Mouse (Mus musculus) right cerebral cortex, adult 2 months (tissue): ENCODE data around the gene Akap2.

ENCODE experiments used
- DNase-seq, 2 experiments: peaks; one replicate each; pipeline ENCODE4 v3.0.0; 2021 to 2022; ENCODE audit warnings: low spot score in 2 of 2

The Akap2 gene

DNA sequence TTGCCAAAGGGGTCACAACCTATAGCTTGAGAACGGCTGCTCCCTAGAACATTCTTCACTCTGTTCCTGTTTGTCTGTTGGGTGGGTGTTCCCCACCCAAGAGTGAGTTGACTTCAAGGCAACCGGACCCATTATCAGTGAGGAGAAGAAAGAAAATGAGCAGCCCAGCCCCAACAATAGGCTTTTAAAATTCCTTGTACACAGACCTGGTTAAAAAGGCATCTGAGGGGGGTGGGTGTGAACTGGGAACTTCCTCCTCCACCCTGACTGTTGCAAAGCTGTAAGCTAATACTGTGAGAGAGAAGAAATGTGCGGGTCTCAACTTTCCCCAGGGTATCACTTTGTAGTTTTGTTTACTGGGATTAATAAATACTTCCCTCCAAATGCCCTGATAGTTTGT lies 77.1 kb downstream of the Akap2 start:
- DNase-seq = no peak

DNA sequence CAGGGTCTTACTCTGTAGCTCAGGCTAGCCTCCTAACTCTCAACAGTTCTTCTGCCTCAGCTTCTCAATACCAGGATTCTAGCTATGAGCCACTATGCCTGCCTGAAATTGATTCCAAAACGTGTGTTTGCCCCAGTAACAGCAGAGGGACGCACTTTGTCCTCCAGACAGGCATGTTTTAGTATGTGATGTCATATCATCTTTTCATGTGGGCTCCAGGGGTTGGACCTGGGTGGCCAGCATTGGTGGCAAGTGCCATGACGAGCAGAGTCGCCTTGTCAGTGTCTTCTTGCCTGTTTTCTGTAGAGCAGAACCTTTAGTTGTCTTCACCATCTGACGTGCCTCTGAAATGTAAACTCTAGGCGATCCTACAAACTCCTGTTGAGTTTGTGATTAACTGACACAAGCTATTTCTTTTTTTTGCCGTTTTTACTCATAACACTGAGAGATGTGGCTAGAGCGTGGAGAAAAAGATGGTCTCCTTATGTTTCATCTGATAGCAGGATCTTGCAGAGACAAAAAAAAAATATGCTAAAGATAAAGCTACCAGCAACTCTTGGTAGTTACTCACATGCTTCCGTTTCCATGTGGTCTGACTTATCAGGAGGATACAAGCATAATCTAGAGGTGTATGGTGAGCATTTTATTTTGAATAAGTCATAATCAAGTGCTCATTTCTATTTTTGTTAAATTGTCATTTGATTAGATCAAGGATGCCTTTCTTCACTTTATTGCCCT lies 80.3 kb downstream of the Akap2 start:
- DNase-seq = no peak

GRCm38 (mm10) chr4:57798286-57799018 lies 81.0 kb downstream of the Akap2 start:
- no peak for DNase-seq

GRCm38 (mm10) chr4:57799297-57799696 lies 81.8 kb downstream of the Akap2 start:
- no peak for DNase-seq

DNA sequence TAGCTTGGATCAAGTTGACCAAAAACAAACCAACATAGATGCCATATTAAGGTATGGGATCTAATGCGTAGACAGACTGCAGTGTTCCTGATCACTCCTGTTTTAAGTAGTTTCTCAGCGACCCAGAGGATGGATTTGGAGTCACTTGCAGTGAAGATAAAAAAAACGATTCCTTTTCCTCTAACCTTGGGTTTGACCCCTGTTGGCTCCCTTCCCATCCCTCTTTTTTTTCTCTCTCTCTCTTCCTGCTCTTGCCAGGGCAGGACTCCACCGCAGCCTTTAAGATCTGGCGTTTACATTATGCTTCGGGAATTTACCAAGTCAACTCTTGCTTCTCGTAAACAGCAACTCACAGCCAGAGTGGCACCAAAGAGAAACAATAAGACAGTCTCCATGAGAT lies 83.8 kb downstream of the Akap2 start:
- no peak for DNase-seq

- DNase-seq = no peak
These were observed 84.5 kb downstream of the Akap2 start for GRCm38 (mm10) chr4:57801986-57802385.

DNA sequence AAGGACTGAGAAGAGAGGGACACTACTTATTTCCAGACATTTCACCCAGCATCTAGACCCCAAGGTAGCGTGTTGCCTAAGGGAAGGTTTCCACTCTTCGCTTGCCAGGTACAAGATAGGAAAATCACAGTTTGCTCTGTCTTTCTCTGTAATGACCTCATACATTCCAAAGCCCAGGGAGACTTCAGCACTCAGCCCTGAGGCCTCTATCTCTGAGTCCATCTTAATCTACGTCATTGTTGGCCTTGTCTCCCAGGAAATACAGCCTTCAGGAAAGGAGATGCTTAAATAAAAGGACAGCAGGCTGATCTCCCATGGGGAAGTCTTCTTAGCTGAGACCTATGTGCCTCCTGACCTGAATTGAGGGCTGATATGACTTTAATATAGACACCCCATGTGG lies 85.0 kb downstream of the Akap2 start:
- no peak for DNase-seq

DNA sequence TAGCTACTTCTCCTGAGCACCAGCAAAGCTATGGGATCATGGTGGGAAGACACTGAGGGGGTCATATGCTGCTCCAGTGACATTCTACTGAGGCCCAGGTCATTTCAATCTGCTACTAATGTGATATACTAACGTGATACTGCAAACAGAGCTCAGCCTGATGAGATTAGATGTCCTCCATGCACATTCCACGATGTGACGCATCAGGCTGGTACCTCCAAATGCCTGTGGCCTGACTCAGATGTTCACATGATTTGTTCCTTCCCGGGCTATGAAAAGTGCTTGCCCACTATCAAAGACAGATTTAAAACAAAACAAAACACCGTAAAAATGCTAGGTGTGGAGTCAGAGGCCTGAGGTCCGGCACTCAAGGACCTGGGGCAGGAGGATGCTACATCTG lies 87.4 kb downstream of the Akap2 start:
- no peak for DNase-seq

- no peak for DNase-seq
These were observed 92.0 kb downstream of the Akap2 start for GRCm38 (mm10) chr4:57809449-57809848.

DNA sequence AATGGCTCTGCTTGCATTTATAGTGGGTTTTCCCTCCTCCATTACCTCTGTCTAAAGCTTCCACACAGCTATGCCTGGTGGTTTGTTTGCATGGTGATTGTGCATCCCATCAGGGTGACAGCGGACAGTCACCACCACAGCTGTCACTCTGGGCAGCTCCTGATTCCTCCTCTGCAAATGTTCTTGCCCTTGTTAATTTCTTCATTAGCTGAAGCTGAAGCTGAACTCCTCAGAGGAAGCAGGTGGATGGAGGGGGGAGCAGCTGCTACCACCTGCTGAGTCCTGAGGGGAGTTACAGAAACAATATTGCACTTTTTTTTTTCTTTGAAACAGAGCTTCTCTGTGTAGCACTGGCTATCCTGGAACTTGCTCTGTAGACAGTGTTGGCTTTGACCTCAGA lies 94.6 kb downstream of the Akap2 start:
- DNase-seq = no peak

GRCm38 (mm10) chr4:57812916-57813575 lies 95.6 kb downstream of the Akap2 start:
- DNase-seq = no peak

GRCm38 (mm10) chr4:57813576-57813945 lies 96.1 kb downstream of the Akap2 start:
- DNase-seq = no peak

- no peak for DNase-seq
These were observed 97.9 kb downstream of the Akap2 start for GRCm38 (mm10) chr4:57815355-57815754.

GRCm38 (mm10) chr4:57816146-57816545 lies 98.7 kb downstream of the Akap2 start:
- DNase-seq = no peak

DNA sequence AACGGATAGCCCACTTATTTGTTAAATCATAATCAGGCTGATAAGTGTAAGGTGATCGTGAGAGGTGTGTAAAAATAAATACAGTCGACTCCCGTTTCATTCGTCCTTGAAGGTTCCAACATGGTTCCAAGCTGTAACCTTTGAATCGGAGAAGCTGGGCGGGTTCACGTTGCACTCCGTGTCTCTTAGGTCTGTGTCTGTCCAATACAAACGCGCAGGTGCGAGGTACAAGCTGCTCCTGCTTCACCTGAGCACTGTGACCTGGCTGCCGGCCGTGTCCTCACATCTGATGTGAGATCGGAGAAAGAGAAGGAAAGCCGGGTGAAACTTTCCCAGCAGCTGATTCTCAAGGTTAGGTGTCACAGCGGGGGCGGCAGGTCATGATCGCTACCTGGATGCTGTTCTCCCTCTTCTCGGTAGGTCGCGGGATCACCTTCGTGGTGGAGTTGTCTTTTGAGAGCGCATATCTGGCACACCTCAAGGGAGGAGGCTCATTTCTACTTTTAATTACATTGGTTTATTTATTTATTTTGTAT lies 103.5 kb downstream of the Akap2 start:
- DNase-seq = no peak

DNA sequence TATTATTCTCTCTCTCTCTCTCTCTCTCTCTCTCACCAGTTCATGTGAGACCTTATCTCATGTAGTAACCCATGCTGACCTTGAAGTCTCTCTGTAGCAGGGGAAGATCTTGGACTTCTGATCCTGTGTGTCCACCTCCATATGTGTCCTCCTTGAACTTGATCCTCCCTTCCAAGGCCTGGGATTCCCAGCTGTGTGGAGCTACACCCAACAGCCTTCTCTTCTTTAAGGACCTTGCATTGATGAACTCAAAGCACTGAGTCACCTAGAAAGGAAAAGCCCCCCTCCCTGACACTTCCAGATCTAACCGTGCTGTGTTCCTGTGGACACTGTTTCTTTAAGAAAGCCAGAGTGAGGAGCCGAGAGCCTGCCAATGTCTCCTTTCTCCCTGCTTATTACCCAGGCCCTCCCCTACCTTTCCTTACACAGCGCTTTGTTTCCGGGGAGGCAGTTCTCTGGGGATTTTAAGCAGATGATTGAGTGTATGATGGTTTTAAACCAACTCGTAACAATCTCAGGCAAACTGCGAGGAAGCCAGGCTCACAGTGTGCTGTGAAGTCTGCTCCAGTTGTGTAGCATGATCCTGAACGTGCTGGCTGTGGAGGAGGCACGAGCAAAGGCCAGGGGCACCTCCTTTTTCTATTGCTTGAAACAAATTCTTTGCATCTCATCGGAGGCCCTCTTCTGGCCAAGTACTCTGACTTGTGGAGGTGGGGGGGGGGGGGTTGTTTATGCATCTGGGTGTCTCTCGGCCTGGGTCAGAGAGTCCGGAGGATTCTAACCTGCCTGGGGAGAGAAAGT lies 104.3 kb downstream of the Akap2 start:
- peak; percentile 26 to 36 for DNase-seq

DNA sequence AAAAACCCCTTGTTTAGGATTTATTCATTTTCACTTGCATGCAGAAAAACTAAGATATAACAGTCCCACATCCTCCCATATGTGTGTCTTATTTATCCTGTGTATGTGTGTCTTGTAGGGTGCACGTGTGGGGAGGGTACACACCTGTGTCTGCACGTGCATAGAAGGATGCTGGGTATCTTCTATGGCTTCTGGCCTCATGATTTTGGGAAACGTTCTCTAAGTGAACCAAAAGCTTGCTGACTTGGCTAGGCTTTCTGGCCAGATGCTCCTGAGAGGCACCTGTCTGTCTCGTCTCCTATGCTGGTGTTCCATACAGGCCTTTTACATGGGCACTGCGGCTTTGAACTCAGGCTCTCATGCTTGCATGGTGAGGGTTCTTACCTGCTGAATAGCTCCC lies 105.2 kb downstream of the Akap2 start:
- DNase-seq = no peak

DNA sequence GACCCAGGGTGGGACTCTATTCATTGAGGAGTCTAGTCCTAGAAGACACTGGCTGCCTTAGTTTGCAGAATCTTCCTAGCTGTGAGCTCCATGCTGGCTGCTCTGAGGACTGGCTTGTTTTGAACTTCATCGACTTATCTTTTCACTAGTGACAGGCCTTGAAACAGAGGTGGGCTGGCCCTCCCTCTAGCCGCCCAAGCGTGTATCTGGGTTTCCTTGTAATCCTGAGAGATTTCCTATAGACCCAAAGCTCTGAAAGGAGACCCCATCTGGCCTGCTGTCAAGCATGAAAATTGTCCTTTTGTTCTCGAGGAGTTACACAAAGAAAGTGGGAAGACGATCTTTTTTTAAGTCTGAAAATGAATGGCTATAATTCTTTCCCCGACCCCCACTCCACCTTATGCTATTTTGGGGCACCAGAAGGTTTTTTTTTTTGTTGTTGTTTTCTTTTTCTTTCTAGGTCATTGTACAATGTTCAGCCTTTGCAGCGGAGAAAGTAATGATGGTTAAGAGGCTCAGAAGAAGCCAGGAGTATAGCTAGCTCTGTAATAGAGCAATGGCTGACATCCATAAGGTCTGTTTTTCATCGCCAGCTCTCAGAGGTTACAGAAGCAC lies 107.3 kb downstream of the Akap2 start:
- no peak for DNase-seq

DNA sequence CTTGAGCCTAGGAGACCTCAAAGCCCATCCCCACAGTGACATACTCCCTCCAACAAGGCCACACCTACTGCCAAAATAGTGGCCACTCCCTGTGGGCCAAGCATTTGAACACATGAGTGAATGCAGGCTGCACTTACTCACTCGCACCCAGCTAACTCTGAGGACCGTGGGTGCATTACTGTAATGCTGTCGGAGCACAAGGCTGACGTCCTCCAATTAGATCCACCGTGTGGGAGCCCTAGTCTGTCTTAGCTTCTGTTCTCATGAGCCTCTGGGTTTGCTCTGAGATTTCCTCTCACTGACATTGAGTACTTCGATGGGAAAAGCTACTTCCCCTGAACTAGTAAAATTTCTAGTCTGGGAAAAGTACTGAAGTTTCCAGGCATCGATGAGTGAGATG lies 108.8 kb downstream of the Akap2 start:
- no peak for DNase-seq

- no peak for DNase-seq
These were observed 111.7 kb downstream of the Akap2 start for GRCm38 (mm10) chr4:57829131-57829530.

DNA sequence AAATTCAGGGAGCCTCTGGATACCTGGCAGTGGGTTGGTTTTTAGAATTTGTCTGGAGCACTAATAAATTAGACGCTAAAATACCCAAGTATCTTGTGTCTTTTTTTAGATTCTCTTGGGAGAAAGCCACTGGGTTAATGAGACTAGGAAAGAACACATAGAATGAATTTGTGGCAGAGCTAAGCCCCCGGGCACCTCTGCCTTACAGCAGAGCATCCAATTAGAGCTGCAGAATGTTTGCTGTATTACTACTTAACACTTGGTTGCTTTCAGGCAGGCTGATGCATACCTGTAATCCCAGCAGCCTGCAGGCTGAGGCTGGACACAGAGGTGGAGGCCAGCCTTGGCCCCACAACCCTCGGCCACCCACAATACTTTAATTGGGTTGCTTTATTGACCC lies 112.3 kb downstream of the Akap2 start:
- no peak for DNase-seq
